Mouse (Mus musculus) hindbrain, embryonic 13.5 days (tissue): ENCODE data around the gene 5430419D17Rik. TPM values are rescaled to one million over a fixed set of nuclear protein-coding genes. Genes with fewer than 3 reads are reported as not detected.

Source experiments
- ATAC-seq: fragments of 200-750 bp; cut with Nextera tagmentation; 2 replicates; pipeline ENCODE4 v1.8.0; 2017; ENCODE audit warnings: moderate TSS enrichment; ENCODE audit not compliant: low FRiP score
- H3K27ac ChIP-seq: fragments of 300-500 bp; sonication (generic); 2 replicates; pipeline ENCODE4 v1.5.1; 2015; ENCODE audit warnings: inconsistent platforms, mild to moderate bottlenecking, moderate library complexity
- H3K27me3 ChIP-seq: fragments of 300-500 bp; sonication (generic); 2 replicates; pipeline ENCODE4 v1.6.1; 2015; ENCODE audit warnings: mild to moderate bottlenecking, inconsistent platforms
- H3K36me3 ChIP-seq: fragments of 300-500 bp; sonication (generic); 2 replicates; pipeline ENCODE4 v1.6.1; 2015; ENCODE audit warnings: mild to moderate bottlenecking, inconsistent platforms
- H3K4me1 ChIP-seq: fragments of 300-500 bp; sonication (generic); replicated peaks from 2 replicates; pipeline ENCODE4 v1.6.1; 2015; ENCODE audit warnings: inconsistent platforms
- H3K4me2 ChIP-seq: fragments of 300-500 bp; sonication (generic); 2 replicates; pipeline ENCODE4 v1.6.1; 2015; ENCODE audit warnings: inconsistent platforms, mild to moderate bottlenecking, moderate library complexity
- H3K4me3 ChIP-seq: fragments of 300-500 bp; sonication (generic); 2 replicates; pipeline ENCODE4 v1.5.1; 2015; ENCODE audit warnings: mild to moderate bottlenecking, inconsistent platforms
- H3K9ac ChIP-seq: fragments of 300-500 bp; sonication (generic); 2 replicates; pipeline ENCODE4 v1.6.1; 2015; ENCODE audit warnings: mild to moderate bottlenecking, inconsistent platforms
- H3K9me3 ChIP-seq: fragments of 300-500 bp; sonication (generic); 2 replicates; pipeline ENCODE4 v1.6.1; 2016; ENCODE audit warnings: inconsistent platforms
- WGBS: fragments of 180-500 bp; shearing (Covaris S2); methylation state at CpG from one replicate; pipeline ENCODE4 v1.1.7; 2015; 5-methylcytosine and 5-hydroxymethylcytosine counted together
- polyA plus RNA-seq: library from polyadenylated mRNA; unstranded; fragments of >200 nt; fragmentation: Nextera tagmentation; extraction: Ambion mirVana; gene quantifications from 2 replicates; pipeline ENCODE4 v1.2.1, GENCODE M21; 2015

The 5430419D17Rik gene
- not detected in 2 replicates for polyA plus RNA-seq

GRCm38 (mm10) chr7:131174121-131174520 lies at the start of gene 5430419D17Rik:
5430419D17Rik (plus strand) TSS chr7:131174402.
- Histone ChIP-seq H3K36me3 (no peaks in the 10 kb centered on the region), H3K4me3 (no peak within 1 kb of the TSS), H3K27ac (no peak within 1 kb of the TSS), H3K9ac (no peak within 1 kb of the TSS), H3K27me3 (no peaks in the 10 kb centered on the region), H3K4me1 (no peaks in the 10 kb centered on the region), H3K9me3 (no peaks in the 10 kb centered on the region), H3K4me2 (no peak within 1 kb of the TSS)
- WGBS, result 92% methylated on average over 9 of the region's 9 CpGs
- no peak for ATAC-seq

- Histone ChIP-seq H3K4me1 (no peaks in the 10 kb centered on the region), H3K36me3 (no peaks in the 10 kb centered on the region), H3K4me3 (no peak overlapping the region), H3K9me3 (no peaks in the 10 kb centered on the region), H3K9ac (no peak overlapping the region), H3K27me3 (no peaks in the 10 kb centered on the region), H3K4me2 (no peak overlapping the region), H3K27ac (no peak overlapping the region)
- WGBS, result 52% methylated on average over 12 of the region's 12 CpGs
- ATAC-seq, result no peak
Observed at GRCm38 (mm10) chr7:131130021-131130420, 44.2 kb upstream of the 5430419D17Rik start.

GRCm38 (mm10) chr7:131133181-131133580 lies 41.0 kb upstream of the 5430419D17Rik start:
- WGBS, result 67% methylated on average over 3 of the region's 3 CpGs
- no peak overlapping the region for H3K9ac ChIP-seq
- no peaks in the 10 kb centered on the region for H3K9me3 ChIP-seq
- ATAC-seq, result no peak
- no peak overlapping the region for H3K4me2 ChIP-seq
- no peaks in the 10 kb centered on the region for H3K4me1 ChIP-seq
- H3K4me3 ChIP-seq, result no peak overlapping the region
- no peak overlapping the region for H3K27ac ChIP-seq
- H3K36me3 ChIP-seq, result no peaks in the 10 kb centered on the region
- H3K27me3 ChIP-seq, result no peaks in the 10 kb centered on the region

GRCm38 (mm10) chr7:131146214-131146613 lies 28.0 kb upstream of the 5430419D17Rik start, which contains the start of gene 4933402N03Rik:
4933402N03Rik (minus strand) TSS chr7:131146314.
- 96% methylated on average over 2 of the region's 2 CpGs for WGBS
- ATAC-seq, result no peak

GRCm38 (mm10) chr7:131150179-131150578 lies 24.0 kb upstream of the 5430419D17Rik start:
- H3K9ac ChIP-seq, result no peak overlapping the region
- no peak overlapping the region for H3K4me3 ChIP-seq
- no peaks in the 10 kb centered on the region for H3K36me3 ChIP-seq
- WGBS, result 87% methylated on average over 3 of the region's 3 CpGs
- no peaks in the 10 kb centered on the region for H3K4me1 ChIP-seq
- no peaks in the 10 kb centered on the region for H3K9me3 ChIP-seq
- H3K27ac ChIP-seq, result no peak overlapping the region
- H3K4me2 ChIP-seq, result no peak overlapping the region
- no peak for ATAC-seq
- H3K27me3 ChIP-seq, result no peaks in the 10 kb centered on the region

More at GRCm38 (mm10) chr7:131146214-131146613, 28.0 kb upstream of the 5430419D17Rik start, which contains the start of gene 4933402N03Rik:
- H3K9ac ChIP-seq, result no peak within 1 kb of the TSS
- no peaks in the 10 kb centered on the region for H3K9me3 ChIP-seq
- H3K4me3 ChIP-seq, result no peak within 1 kb of the TSS
- H3K36me3 ChIP-seq, result no peaks in the 10 kb centered on the region
- H3K27ac ChIP-seq, result no peak within 1 kb of the TSS
- no peaks in the 10 kb centered on the region for H3K27me3 ChIP-seq
- no peaks in the 10 kb centered on the region for H3K4me1 ChIP-seq
- no peak within 1 kb of the TSS for H3K4me2 ChIP-seq

- no peak for ATAC-seq
- Histone ChIP-seq H3K27me3 (no peaks in the 10 kb centered on the region), H3K4me2 (no peak overlapping the region), H3K4me1 (no peaks in the 10 kb centered on the region), H3K9ac (no peak overlapping the region), H3K9me3 (no peaks in the 10 kb centered on the region), H3K27ac (no peak overlapping the region), H3K4me3 (no peak overlapping the region), H3K36me3 (no peaks in the 10 kb centered on the region)
- WGBS, result 87% methylated on average over 5 of the region's 5 CpGs
Observed at GRCm38 (mm10) chr7:131153044-131153443, 21.2 kb upstream of the 5430419D17Rik start.

- Histone ChIP-seq H3K9ac (no peak overlapping the region), H3K9me3 (no peaks in the 10 kb centered on the region), H3K27me3 (no peaks in the 10 kb centered on the region), H3K36me3 (no peaks in the 10 kb centered on the region), H3K4me1 (no peaks in the 10 kb centered on the region), H3K4me2 (no peak overlapping the region), H3K4me3 (no peak overlapping the region), H3K27ac (no peak overlapping the region)
- WGBS, result 84% methylated on average over 7 of the region's 7 CpGs
- ATAC-seq, result no peak
Observed at GRCm38 (mm10) chr7:131162251-131162650, 12.0 kb upstream of the 5430419D17Rik start.

GRCm38 (mm10) chr7:131167771-131168170 lies 6.4 kb upstream of the 5430419D17Rik start:
- Histone ChIP-seq H3K9me3 (no peaks in the 10 kb centered on the region), H3K4me3 (no peak overlapping the region), H3K9ac (no peak overlapping the region), H3K4me1 (no peaks in the 10 kb centered on the region), H3K27ac (no peak overlapping the region), H3K27me3 (no peaks in the 10 kb centered on the region), H3K36me3 (no peaks in the 10 kb centered on the region), H3K4me2 (no peak overlapping the region)
- ATAC-seq, result no peak
- 80% methylated on average over 3 of the region's 3 CpGs for WGBS

- Histone ChIP-seq H3K27me3 (no peaks in the 10 kb centered on the region), H3K36me3 (no peaks in the 10 kb centered on the region), H3K9me3 (no peaks in the 10 kb centered on the region), H3K4me3 (no peak overlapping the region), H3K4me2 (no peak overlapping the region), H3K4me1 (no peaks in the 10 kb centered on the region), H3K9ac (no peak overlapping the region), H3K27ac (no peak overlapping the region)
- no peak for ATAC-seq
- WGBS, result 69% methylated on average over 2 of the region's 2 CpGs
Observed at GRCm38 (mm10) chr7:131169099-131169498, 5.1 kb upstream of the 5430419D17Rik start.

- no peaks in the 10 kb centered on the region for H3K9me3 ChIP-seq
- 39% methylated on average over 4 of the region's 4 CpGs for WGBS
- no peak overlapping the region for H3K9ac ChIP-seq
- H3K36me3 ChIP-seq, result no peaks in the 10 kb centered on the region
- H3K4me1 ChIP-seq, result no peaks in the 10 kb centered on the region
- H3K4me2 ChIP-seq, result no peak overlapping the region
- H3K27ac ChIP-seq, result no peak overlapping the region
- H3K27me3 ChIP-seq, result no peaks in the 10 kb centered on the region
- no peak overlapping the region for H3K4me3 ChIP-seq
- ATAC-seq, result no peak
Observed at GRCm38 (mm10) chr7:131182685-131183084, 8.5 kb downstream of the 5430419D17Rik start.

GRCm38 (mm10) chr7:131184339-131184738 lies 10.1 kb downstream of the 5430419D17Rik start:
- no peak overlapping the region for H3K4me3 ChIP-seq
- H3K9me3 ChIP-seq, result no peaks in the 10 kb centered on the region
- H3K27me3 ChIP-seq, result no peaks in the 10 kb centered on the region
- H3K4me1 ChIP-seq, result no peaks in the 10 kb centered on the region
- ATAC-seq, result no peak
- H3K36me3 ChIP-seq, result no peaks in the 10 kb centered on the region
- H3K9ac ChIP-seq, result no peak overlapping the region
- whole genome bisulfite sequencing, result 67% methylated on average over 8 of the region's 8 CpGs
- no peak overlapping the region for H3K4me2 ChIP-seq
- no peak overlapping the region for H3K27ac ChIP-seq

GRCm38 (mm10) chr7:131187047-131187446 lies 12.8 kb downstream of the 5430419D17Rik start:
- Histone ChIP-seq H3K9me3 (no peaks in the 10 kb centered on the region), H3K4me3 (no peak overlapping the region), H3K36me3 (no peaks in the 10 kb centered on the region), H3K27ac (no peak overlapping the region), H3K4me1 (no peaks in the 10 kb centered on the region), H3K27me3 (no peaks in the 10 kb centered on the region), H3K4me2 (no peak overlapping the region), H3K9ac (no peak overlapping the region)
- WGBS, result 77% methylated on average over 8 of the region's 8 CpGs
- ATAC-seq, result no peak

- Histone ChIP-seq H3K4me1 (no peaks in the 10 kb centered on the region), H3K9me3 (no peaks in the 10 kb centered on the region), H3K27me3 (no peaks in the 10 kb centered on the region), H3K27ac (no peak overlapping the region), H3K9ac (no peak overlapping the region), H3K36me3 (no peaks in the 10 kb centered on the region), H3K4me2 (no peak overlapping the region), H3K4me3 (no peak overlapping the region)
- no peak for ATAC-seq
- 96% methylated on average over 14 of the region's 14 CpGs for WGBS
Observed at GRCm38 (mm10) chr7:131187996-131188395, 13.8 kb downstream of the 5430419D17Rik start.
